Mouse (Mus musculus) lung, embryonic 14.5 days (tissue): ENCODE data around the gene Ccdc177. TPM values are rescaled to one million over a fixed set of nuclear protein-coding genes. Genes with fewer than 3 reads are reported as not detected.

ENCODE experiments used
- ATAC-seq: fragments of 200-750 bp; cut with Nextera tagmentation; 2 replicates; pipeline ENCODE4 v1.8.0; 2017; ENCODE audit warnings: mild to moderate bottlenecking, moderate TSS enrichment, moderate library complexity; ENCODE audit not compliant: insufficient read depth
- DNase-seq: peaks from one replicate; pipeline ENCODE4 v3.0.0-alpha.2; 2015
- H3K27ac ChIP-seq: fragments of 300-500 bp; sonication (generic); 2 replicates; pipeline ENCODE4 v1.5.1; 2014; ENCODE audit warnings: low read depth, mild to moderate bottlenecking, moderate library complexity
- H3K27me3 ChIP-seq: fragments of 300-500 bp; sonication (generic); 2 replicates; pipeline ENCODE4 v1.6.1; 2014; ENCODE audit warnings: low read length, control low read depth; ENCODE audit not compliant: insufficient read depth
- H3K36me3 ChIP-seq: fragments of 300-500 bp; sonication (generic); 2 replicates; pipeline ENCODE4 v1.6.1; 2014; ENCODE audit warnings: control low read depth; ENCODE audit not compliant: insufficient read depth
- H3K4me1 ChIP-seq: fragments of 300-500 bp; sonication (generic); 2 replicates; pipeline ENCODE4 v1.6.1; 2014; ENCODE audit warnings: antibody characterized with exemption, control low read depth; ENCODE audit not compliant: insufficient read depth
- H3K4me2 ChIP-seq: fragments of 300-500 bp; sonication (generic); 2 replicates; pipeline ENCODE4 v1.6.1; 2014; ENCODE audit warnings: mild to moderate bottlenecking
- H3K4me3 ChIP-seq: fragments of 300-500 bp; sonication (generic); 2 replicates; pipeline ENCODE4 v1.5.1; 2014; ENCODE audit warnings: low read depth, low read length
- H3K9ac ChIP-seq: fragments of 300-500 bp; sonication (generic); 2 replicates; pipeline ENCODE4 v1.6.1; 2014
- H3K9me3 ChIP-seq: fragments of 300-500 bp; sonication (generic); 2 replicates; pipeline ENCODE4 v1.6.1; 2016; ENCODE audit warnings: low read depth, low read length, control low read depth
- CTCF ChIP-seq: IDR thresholded peaks from 2 replicates; pipeline ENCODE4 v1.5.1; 2016; ENCODE audit warnings: antibody characterized with exemption, low read depth
- WGBS: fragments of 180-500 bp; shearing (Covaris S2); extraction: QIAGEN DNeasy Blood & Tissue Kit; methylation state at CpG from one replicate; pipeline ENCODE4 v1.1.7; 2014; 5-methylcytosine and 5-hydroxymethylcytosine counted together
- polyA plus RNA-seq: library from polyadenylated mRNA; unstranded; fragments of >200 nt; fragmentation: Nextera tagmentation; extraction: Ambion mirVana; gene quantifications from 2 replicates; pipeline ENCODE4 v1.2.1, GENCODE M21; 2014

Ccdc177 gene
- polyA plus RNA-seq, 1 experiment from 2014 or later, result 0.04 TPM

DNA sequence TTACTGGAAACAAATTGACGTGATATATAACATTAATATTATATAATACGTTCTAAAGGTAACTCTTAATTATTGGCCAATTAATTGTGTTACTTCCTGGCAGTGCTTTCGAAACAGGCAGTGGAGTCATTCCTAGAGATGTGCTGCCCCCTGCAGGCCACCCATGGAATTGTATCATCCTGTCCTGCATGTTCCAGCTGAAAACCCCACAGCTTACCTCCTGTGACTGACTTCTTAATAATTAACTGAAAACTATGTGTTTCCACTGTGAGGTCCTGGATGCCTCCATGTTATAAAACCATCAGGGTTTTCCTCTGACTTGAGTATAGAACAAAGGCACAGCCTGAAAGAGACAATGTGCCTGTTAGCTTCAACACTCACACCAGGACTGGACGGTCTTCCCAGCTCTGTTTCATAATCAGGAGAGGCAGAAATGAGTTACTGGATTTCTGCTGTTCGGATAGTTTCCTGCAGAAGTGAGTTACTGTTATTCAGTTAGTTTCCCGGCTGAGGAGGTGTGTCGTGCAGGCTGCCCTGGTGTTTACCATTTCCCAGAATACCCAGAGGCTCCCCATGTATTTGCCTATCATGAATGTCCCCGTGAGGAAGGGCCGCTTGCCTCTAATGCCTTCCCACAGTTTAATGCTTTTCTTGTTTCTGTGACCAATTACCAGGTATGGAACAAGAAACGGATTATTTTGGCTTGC lies 35.5 kb downstream of the Ccdc177 start:
- Histone ChIP-seq H3K4me2 (no peak overlapping the region), H3K9me3 (no peaks in the 10 kb centered on the region), H3K27me3 (no peaks in the 10 kb centered on the region), H3K36me3 (no peaks in the 10 kb centered on the region), H3K27ac (no peak overlapping the region), H3K4me1 (no peaks in the 10 kb centered on the region), H3K4me3 (no peak overlapping the region), H3K9ac (0 out of 2 replicates have a peak overlapping the region, but pooled peaks have one; percentile 6)
- ATAC-seq (no peak), DNase-seq (peak; percentile 89)
- peak; percentile 91 for TF ChIP-seq CTCF
- 21% methylated on average over 10 of the region's 10 CpGs for WGBS

DNA sequence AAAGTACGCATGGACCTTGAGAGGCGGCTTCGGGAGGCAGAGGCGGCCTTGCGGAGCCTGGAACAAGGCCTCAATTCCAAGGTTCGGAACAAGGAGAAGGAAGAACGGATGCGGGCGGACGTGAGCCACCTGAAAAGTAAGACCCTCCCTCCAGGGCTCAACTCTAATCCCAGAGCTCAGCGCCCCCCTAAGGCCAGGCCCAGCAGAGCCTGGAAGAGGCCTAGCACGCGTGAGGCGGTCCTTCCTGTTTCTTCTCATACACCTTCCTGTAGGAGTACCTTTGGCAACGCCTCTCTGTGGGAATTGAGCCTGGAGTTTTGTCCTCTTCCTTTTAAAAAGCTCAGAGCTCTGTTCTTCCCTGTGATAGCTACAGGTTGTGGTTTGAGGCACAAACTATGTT lies 39.0 kb downstream of the Ccdc177 start:
- Histone ChIP-seq H3K27me3 (no peaks in the 10 kb centered on the region), H3K4me1 (no peaks in the 10 kb centered on the region), H3K27ac (no peak overlapping the region), H3K4me3 (no peak overlapping the region), H3K9ac (no peak overlapping the region), H3K4me2 (no peak overlapping the region), H3K9me3 (no peaks in the 10 kb centered on the region), H3K36me3 (no peaks in the 10 kb centered on the region)
- ATAC-seq, result no peak
- DNase-seq, result no peak
- 81% methylated on average over 15 of the region's 15 CpGs for WGBS
- TF ChIP-seq CTCF, result no peak

DNA sequence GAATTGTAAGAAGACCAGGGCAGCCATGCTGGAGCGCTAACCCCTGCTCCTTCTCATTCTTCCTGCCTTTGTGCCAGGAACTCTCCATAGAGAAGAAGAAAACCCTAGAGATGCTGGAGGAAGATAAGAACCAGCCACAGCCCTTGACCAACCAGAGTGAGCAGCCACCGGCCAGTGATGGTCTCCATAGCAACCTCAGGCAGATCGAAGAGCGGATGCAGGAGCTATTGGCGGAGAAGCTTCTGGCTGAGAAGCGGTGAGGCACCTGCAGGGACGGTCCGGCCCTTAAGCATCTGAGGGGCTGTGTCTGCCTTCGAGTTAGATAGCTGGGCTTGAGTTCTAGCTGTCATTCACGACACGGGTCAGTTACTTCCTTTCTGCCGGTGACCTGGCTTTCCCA lies 40.0 kb downstream of the Ccdc177 start:
- no peak for TF ChIP-seq CTCF
- Histone ChIP-seq H3K27me3 (no peaks in the 10 kb centered on the region), H3K36me3 (no peaks in the 10 kb centered on the region), H3K9ac (no peak overlapping the region), H3K4me3 (no peak overlapping the region), H3K4me1 (no peaks in the 10 kb centered on the region), H3K27ac (no peak overlapping the region), H3K4me2 (no peak overlapping the region), H3K9me3 (no peaks in the 10 kb centered on the region)
- WGBS, result 71% methylated on average over 12 of the region's 12 CpGs
- DNase-seq (no peak), ATAC-seq (no peak)

DNA sequence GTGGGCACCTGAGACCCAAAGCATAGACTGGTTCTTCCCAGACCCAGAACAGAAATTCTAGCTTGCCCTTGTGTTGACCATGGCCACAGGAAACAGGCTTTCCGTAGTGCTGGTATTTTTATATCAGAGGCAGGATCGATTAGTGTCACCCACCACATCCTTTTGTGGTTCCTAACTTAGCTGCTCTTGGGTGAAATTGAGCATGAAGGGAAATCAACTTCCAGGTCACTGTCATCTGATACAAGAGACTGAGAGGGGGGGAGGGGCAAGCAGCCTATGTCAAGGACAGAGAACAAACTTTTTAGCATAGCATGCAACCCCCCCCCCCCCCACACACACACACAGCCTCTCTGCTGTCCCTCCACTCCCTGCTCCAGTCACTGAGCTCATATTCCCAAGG lies 41.3 kb downstream of the Ccdc177 start:
- no peak for TF ChIP-seq CTCF
- no peak overlapping the region for H3K9ac ChIP-seq
- 67% methylated on average over 2 of the region's 2 CpGs for WGBS
- H3K27ac ChIP-seq, result no peak overlapping the region
- H3K4me2 ChIP-seq, result no peak overlapping the region
- ATAC-seq, result no peak
- H3K9me3 ChIP-seq, result no peaks in the 10 kb centered on the region
- H3K4me3 ChIP-seq, result no peak overlapping the region
- DNase-seq, result no peak
- H3K27me3 ChIP-seq, result no peaks in the 10 kb centered on the region
- no peaks in the 10 kb centered on the region for H3K4me1 ChIP-seq
- H3K36me3 ChIP-seq, result no peaks in the 10 kb centered on the region

DNA sequence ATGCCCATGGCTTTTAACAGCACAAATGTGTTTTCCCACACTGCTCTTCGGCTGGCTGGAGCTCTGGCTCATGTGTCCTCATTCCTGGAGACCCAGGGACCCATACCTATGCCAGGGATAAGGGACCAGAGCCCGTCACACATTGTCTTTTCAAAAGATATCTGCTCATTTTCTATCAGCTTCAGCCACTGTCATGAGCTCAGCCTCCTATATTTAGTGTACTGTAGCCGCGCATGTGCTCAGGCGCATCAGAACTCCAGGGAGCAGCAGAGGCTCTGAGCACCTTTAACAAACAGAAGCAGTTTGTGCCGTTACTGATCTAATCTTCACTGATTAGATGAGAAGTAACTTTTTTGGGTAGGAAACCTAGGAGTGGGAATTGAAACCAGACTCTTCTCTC lies 44.6 kb downstream of the Ccdc177 start:
- Histone ChIP-seq H3K36me3 (no peaks in the 10 kb centered on the region), H3K4me2 (no peak overlapping the region), H3K4me1 (no peaks in the 10 kb centered on the region), H3K27me3 (no peaks in the 10 kb centered on the region), H3K27ac (no peak overlapping the region), H3K9ac (no peak overlapping the region), H3K9me3 (no peaks in the 10 kb centered on the region), H3K4me3 (no peak overlapping the region)
- no peak for ATAC-seq
- 62% methylated on average over 6 of the region's 6 CpGs for WGBS
- no peak for DNase-seq
- no peak for TF ChIP-seq CTCF

DNA sequence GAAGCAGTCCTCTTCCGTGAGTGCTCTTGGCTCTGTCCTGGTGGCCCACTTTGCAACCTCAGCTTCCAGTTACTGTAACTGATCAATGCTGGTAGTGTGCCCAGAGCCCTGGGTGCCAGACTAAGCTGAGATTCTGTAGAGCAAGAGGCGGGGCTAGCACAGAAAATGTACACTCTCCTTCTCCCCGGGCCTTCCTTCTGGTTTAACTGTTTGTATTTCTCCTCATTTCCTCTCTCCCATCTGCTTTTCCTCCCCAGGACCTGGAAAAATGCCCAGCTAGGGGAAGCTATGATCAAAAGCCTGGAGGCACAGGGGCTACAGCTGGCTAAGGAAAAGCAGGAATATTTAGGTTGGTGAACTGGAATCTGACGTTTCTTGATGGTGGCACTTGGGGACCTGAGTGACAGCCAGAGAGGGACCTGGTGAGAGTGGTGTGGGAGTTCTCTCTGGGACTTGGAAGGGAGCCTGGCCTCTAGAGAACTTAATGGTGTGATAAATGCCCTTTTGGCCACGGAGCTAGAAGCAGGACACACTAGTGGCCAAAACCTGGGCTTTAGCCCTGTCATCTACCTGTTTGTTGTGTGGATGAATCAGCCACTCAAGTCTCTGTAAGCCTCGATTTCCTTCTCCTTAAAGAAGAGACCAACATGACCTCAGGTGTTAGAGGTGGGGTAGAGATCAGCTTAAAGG lies 53.4 kb downstream of the Ccdc177 start:
- Histone ChIP-seq H3K4me1 (peaks cover 10% of the 10 kb centered on the region), H3K9ac (no peak overlapping the region), H3K4me2 (no peak overlapping the region), H3K36me3 (no peaks in the 10 kb centered on the region), H3K27me3 (no peaks in the 10 kb centered on the region), H3K9me3 (no peaks in the 10 kb centered on the region), H3K4me3 (no peak overlapping the region), H3K27ac (no peak overlapping the region)
- TF ChIP-seq CTCF, result no peak
- ATAC-seq (peak; percentile 64; the same call in 1 of the 2 replicates), DNase-seq (peak; percentile 73)
- WGBS, result 28% methylated on average over 6 of the region's 6 CpGs

DNA sequence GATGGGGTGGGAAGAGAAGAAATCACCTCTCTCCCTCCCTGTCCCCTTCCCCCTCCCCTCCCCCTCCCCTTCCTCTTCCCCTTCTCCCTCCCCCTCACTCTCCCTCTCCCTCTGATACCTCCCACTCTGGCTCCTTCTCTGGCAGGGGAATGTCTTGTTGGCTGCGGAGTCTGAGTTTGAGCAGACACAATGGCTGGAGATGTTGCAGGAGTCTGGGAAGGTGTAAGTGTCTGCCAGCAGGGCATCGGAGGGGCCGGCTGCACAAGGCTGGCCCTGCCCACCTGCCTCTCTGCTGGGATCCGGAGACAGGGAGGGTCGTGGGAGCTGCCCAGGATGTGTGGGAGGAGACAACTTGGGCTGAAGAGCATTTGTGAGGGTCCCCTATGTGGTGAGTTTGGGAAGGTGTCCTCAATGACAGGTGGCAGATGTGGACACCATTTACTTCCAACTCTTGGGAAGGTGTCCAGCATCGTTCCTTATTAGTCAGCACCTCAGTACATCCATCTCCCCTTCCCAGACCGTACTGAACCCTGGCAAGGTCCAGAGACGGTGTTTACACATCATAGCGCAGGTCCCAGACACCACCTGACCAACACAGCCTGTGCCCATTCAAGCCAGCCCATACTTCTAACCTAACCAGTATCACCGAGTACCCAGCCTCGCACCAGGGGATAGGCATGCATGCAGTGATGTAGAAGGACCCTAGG lies 54.1 kb downstream of the Ccdc177 start:
- H3K4me2 ChIP-seq, result no peak overlapping the region
- ATAC-seq, result peak; percentile 51; the same call in 1 of the 2 replicates
- no peaks in the 10 kb centered on the region for H3K9me3 ChIP-seq
- H3K4me1 ChIP-seq, result peaks cover 10% of the 10 kb centered on the region
- no peaks in the 10 kb centered on the region for H3K36me3 ChIP-seq
- no peak overlapping the region for H3K27ac ChIP-seq
- H3K4me3 ChIP-seq, result no peak overlapping the region
- WGBS, result 43% methylated on average over 11 of the region's 11 CpGs
- no peaks in the 10 kb centered on the region for H3K27me3 ChIP-seq
- TF ChIP-seq CTCF, result no peak
- peak; percentile 34 for DNase-seq
- H3K9ac ChIP-seq, result no peak overlapping the region

Other genes starting within 250 kb of the Ccdc177 start
- gene Galnt16, start 242.4 kb downstream of the Ccdc177 start, polyA plus RNA-seq, result 4.8 and 6.7 TPM in 2 replicates
- 33.9 and 38.2 TPM in 2 replicates for gene Slc39a9, start 116.8 kb downstream of the Ccdc177 start, polyA plus RNA-seq
- 357 and 369 TPM in 2 replicates for gene Erh, start 116.3 kb downstream of the Ccdc177 start, polyA plus RNA-seq
- gene Plekhd1, start 68.1 kb downstream of the Ccdc177 start, polyA plus RNA-seq, result 2.7 and 4.6 TPM in 2 replicates
- 20.5 and 21.2 TPM in 2 replicates for gene Susd6, start 29.8 kb upstream of the Ccdc177 start, polyA plus RNA-seq
- 357 and 378 TPM in 2 replicates for gene Srsf5, start 184.8 kb upstream of the Ccdc177 start, polyA plus RNA-seq
- 0.53 and 1.0 TPM in 2 replicates for gene Slc10a1, start 208.0 kb upstream of the Ccdc177 start, polyA plus RNA-seq